In the genomic region with DNA sequence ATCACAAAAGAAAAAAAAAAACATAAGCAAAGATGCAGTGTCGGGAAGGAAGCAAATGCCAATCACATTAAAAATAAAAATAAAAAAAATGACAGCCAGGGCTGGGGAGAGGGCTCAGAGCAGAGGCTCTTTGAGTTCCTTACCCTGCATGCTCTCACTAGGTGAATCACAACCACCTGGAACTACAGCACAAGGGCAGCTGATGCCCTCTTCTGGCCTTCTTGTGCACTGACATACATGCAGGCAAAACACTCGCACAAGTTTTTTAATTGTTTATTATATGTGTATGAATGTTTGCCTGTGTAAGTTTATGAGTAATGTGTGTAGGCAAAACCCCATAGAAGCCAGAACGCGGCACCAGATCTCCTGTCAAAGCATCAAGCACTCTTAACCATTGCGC, we compare ENCODE assay signal across 11 mouse cellular contexts. TPM values are rescaled to one million over a fixed set of nuclear protein-coding genes. Genes with fewer than 3 reads are reported as not detected.
DNase-seq lines count a peak whose midpoint lies in the region; ATAC-seq and TF ChIP-seq lines count a peak whose summit lies in the region.
"Had no signal": no experiment of that assay in that cellular context is flagged by ENCODE, and none has a peak within 500 bp of the region (broad histone marks: within the 10 kb centered on the region; RNA-seq: fewer than 3 reads in every experiment).

No protein-coding gene starts in this region.

- no peak for TF ChIP-seq POLR2A in bone marrow, adult 2 months (IDR thresholded peaks at IDR 0.05; ENCODE audit: borderline replicate concordance, control insufficient read depth, low read depth, low read length)

- DNase-seq in forebrain, embryonic 14.5 days (ENCODE audit: low spot score): peak; percentile 47
- no peak for DNase-seq in forebrain, embryonic 11.5 days (ENCODE audit: low spot score)
- DNase-seq in 3T3-L1 (ENCODE audit: low read depth, low spot score): peak; percentile 42
- DNase-seq in lung, embryonic 14.5 days: peak; percentile 48
- DNase-seq in right cerebral cortex, adult 2 months (ENCODE audit: low spot score in 2 of 2): no peak
- DNase-seq in ovary, postnatal 36 days (ENCODE audit: low spot score): no peak

- H3K36me3 ChIP-seq in forebrain, embryonic 14.5 days (ENCODE audit: control insufficient read depth, insufficient read depth, low read length): peaks cover 41% of the 10 kb centered on the region
- H3K36me3 ChIP-seq in forebrain, embryonic 11.5 days (ENCODE audit: control insufficient read depth, insufficient read depth, low read length): no peaks in the 10 kb centered on the region
- H3K36me3 ChIP-seq in lung, embryonic 14.5 days (ENCODE audit: insufficient read depth): peaks cover 28% of the 10 kb centered on the region
- H3K36me3 ChIP-seq in neural tube, embryonic 15.5 days: peaks cover 36% of the 10 kb centered on the region

- no peak overlapping the region for H3K9ac ChIP-seq in forebrain, embryonic 14.5 days (ENCODE audit: low read length)
- no peak overlapping the region for H3K9ac ChIP-seq in forebrain, embryonic 11.5 days (ENCODE audit: low read length)
- H3K9ac ChIP-seq in lung, embryonic 14.5 days: no peak overlapping the region
- no peak overlapping the region for H3K9ac ChIP-seq in neural tube, embryonic 15.5 days (replicated peaks)
- H3K9ac ChIP-seq: hindbrain, embryonic 15.5 days had no signal

- no peaks in the 10 kb centered on the region for H3K9me3 ChIP-seq in forebrain, embryonic 14.5 days (replicated peaks; ENCODE audit: control insufficient read depth, low read length)
- H3K9me3 ChIP-seq in forebrain, embryonic 11.5 days (ENCODE audit: control insufficient read depth, low read length): no peaks in the 10 kb centered on the region
- no peaks in the 10 kb centered on the region for H3K9me3 ChIP-seq in lung, embryonic 14.5 days (ENCODE audit: low read depth, low read length)
- no peaks in the 10 kb centered on the region for H3K9me3 ChIP-seq in neural tube, embryonic 15.5 days (replicated peaks)
- H3K9me3 ChIP-seq: hindbrain, embryonic 15.5 days had no signal

- 71% methylated on average over 5 of the region's 5 CpGs for WGBS in forebrain, embryonic 14.5 days
- WGBS in forebrain, embryonic 11.5 days: 65% methylated on average over 5 of the region's 5 CpGs
- 66% methylated on average over 5 of the region's 5 CpGs for WGBS in bone marrow, adult 2 months
- 56% methylated on average over 5 of the region's 5 CpGs for WGBS in lung, embryonic 14.5 days
- 70% methylated on average over 5 of the region's 5 CpGs for WGBS in neural tube, embryonic 15.5 days

- ATAC-seq in forebrain, embryonic 14.5 days: no peak
- ATAC-seq in forebrain, embryonic 11.5 days (replicated peaks; ENCODE audit: low FRiP score): no peak
- ATAC-seq in lung, embryonic 14.5 days (ENCODE audit: insufficient read depth): no peak
- ATAC-seq in neural tube, embryonic 15.5 days (ENCODE audit: low FRiP score): no peak
- ATAC-seq: Patski had no signal

- H3K4me3 ChIP-seq in forebrain, embryonic 14.5 days (ENCODE audit: low read depth, low read length): no peak overlapping the region
- H3K4me3 ChIP-seq in forebrain, embryonic 11.5 days (ENCODE audit: low read depth, low read length): no peak overlapping the region
- H3K4me3 ChIP-seq in bone marrow, adult 2 months (replicated peaks; ENCODE audit: control insufficient read depth, low read depth, low read length): no peak overlapping the region
- H3K4me3 ChIP-seq in lung, embryonic 14.5 days (ENCODE audit: low read depth, low read length): no peak overlapping the region
- H3K4me3 ChIP-seq in neural tube, embryonic 15.5 days (replicated peaks): no peak overlapping the region
- H3K4me3 ChIP-seq: hindbrain, embryonic 15.5 days; myocyte had no signal

- H3K27ac ChIP-seq in forebrain, embryonic 14.5 days (ENCODE audit: low read depth, low read length): no peak overlapping the region
- no peak overlapping the region for H3K27ac ChIP-seq in forebrain, embryonic 11.5 days (ENCODE audit: low read depth, low read length)
- no peak overlapping the region for H3K27ac ChIP-seq in bone marrow, adult 2 months (ENCODE audit: control insufficient read depth, insufficient read depth, low read depth, low read length, poor library complexity)
- no peak overlapping the region for H3K27ac ChIP-seq in lung, embryonic 14.5 days (ENCODE audit: low read depth)
- no peak overlapping the region for H3K27ac ChIP-seq in neural tube, embryonic 15.5 days (replicated peaks)
- H3K27ac ChIP-seq: hindbrain, embryonic 15.5 days had no signal

- no peak overlapping the region for H3K4me2 ChIP-seq in forebrain, embryonic 14.5 days (ENCODE audit: low read length)
- no peak overlapping the region for H3K4me2 ChIP-seq in forebrain, embryonic 11.5 days (ENCODE audit: low read depth, low read length, severe bottlenecking)
- H3K4me2 ChIP-seq in lung, embryonic 14.5 days: no peak overlapping the region
- no peak overlapping the region for H3K4me2 ChIP-seq in neural tube, embryonic 15.5 days
- H3K4me2 ChIP-seq: hindbrain, embryonic 15.5 days had no signal

- TF ChIP-seq CTCF in bone marrow, adult 2 months (IDR thresholded peaks at IDR 0.05; ENCODE audit: control insufficient read depth, insufficient read depth, low read length): peak; percentile 86
- TF ChIP-seq CTCF in lung, embryonic 14.5 days (IDR thresholded peaks at IDR 0.05; ENCODE audit: low read depth): peak; percentile 68

- H3K4me1 ChIP-seq in forebrain, embryonic 14.5 days (ENCODE audit: control insufficient read depth, insufficient read depth, low read length): no peaks in the 10 kb centered on the region
- H3K4me1 ChIP-seq in forebrain, embryonic 11.5 days (replicated peaks; ENCODE audit: control insufficient read depth, insufficient read depth, low read length): 0 out of 2 replicates have a peak, but pooled peaks cover 2% of the 10 kb centered on the region
- H3K4me1 ChIP-seq in bone marrow, adult 2 months (ENCODE audit: control insufficient read depth, insufficient read depth, low read length): no peaks in the 10 kb centered on the region; the same call in 1 of the 2 replicates
- H3K4me1 ChIP-seq in lung, embryonic 14.5 days (ENCODE audit: insufficient read depth): no peaks in the 10 kb centered on the region
- H3K4me1 ChIP-seq in neural tube, embryonic 15.5 days: no peaks in the 10 kb centered on the region
- H3K4me1 ChIP-seq: hindbrain, embryonic 15.5 days had no signal

- no peaks in the 10 kb centered on the region for H3K27me3 ChIP-seq in forebrain, embryonic 14.5 days (replicated peaks; ENCODE audit: control insufficient read depth, insufficient read depth, low read length)
- no peaks in the 10 kb centered on the region for H3K27me3 ChIP-seq in forebrain, embryonic 11.5 days (ENCODE audit: control insufficient read depth, insufficient read depth, low read length)
- H3K27me3 ChIP-seq in lung, embryonic 14.5 days (ENCODE audit: insufficient read depth, low read length): no peaks in the 10 kb centered on the region
- H3K27me3 ChIP-seq in neural tube, embryonic 15.5 days (replicated peaks): no peaks in the 10 kb centered on the region
- H3K27me3 ChIP-seq: hindbrain, embryonic 15.5 days; Patski had no signal

RNA-seq across cellular contexts. Expression of gene Fuca1, which starts 11.3 kb away (rescaled TPM):
- polyA plus RNA-seq in forebrain, embryonic 14.5 days (2014; fragmentation: Nextera tagmentation; extraction: Ambion mirVana): 53.1 and 60.7 TPM in 2 replicates
- 42.3 and 49.2 TPM in 2 replicates for polyA plus RNA-seq in forebrain, embryonic 11.5 days (2014; fragmentation: Nextera tagmentation; extraction: Ambion mirVana)
- 57.7 and 172 TPM in 2 replicates for polyA plus RNA-seq in bone marrow, adult 2 months (2011; ENCODE audit: insufficient read depth, insufficient read length, low replicate concordance, missing spikeins)
- polyA plus RNA-seq in lung, embryonic 14.5 days (2014; fragmentation: Nextera tagmentation; extraction: Ambion mirVana): 65.1 and 72.7 TPM in 2 replicates
- polyA plus RNA-seq in neural tube, embryonic 15.5 days (2015; fragmentation: Nextera tagmentation; extraction: Ambion mirVana): 68.6 and 71.5 TPM in 2 replicates

RNA-seq across cellular contexts. Expression of gene Hmgcl, which starts 14.4 kb away (rescaled TPM):
- 70.4 and 71.0 TPM in 2 replicates for polyA plus RNA-seq in forebrain, embryonic 14.5 days (2014; fragmentation: Nextera tagmentation; extraction: Ambion mirVana)
- 55.9 and 59.9 TPM in 2 replicates for polyA plus RNA-seq in forebrain, embryonic 11.5 days (2014; fragmentation: Nextera tagmentation; extraction: Ambion mirVana)
- polyA plus RNA-seq in bone marrow, adult 2 months (2011; ENCODE audit: insufficient read depth, insufficient read length, low replicate concordance, missing spikeins): 39.0 and 65.5 TPM in 2 replicates
- 71.7 and 78.1 TPM in 2 replicates for polyA plus RNA-seq in lung, embryonic 14.5 days (2014; fragmentation: Nextera tagmentation; extraction: Ambion mirVana)
- 68.2 and 68.9 TPM in 2 replicates for polyA plus RNA-seq in neural tube, embryonic 15.5 days (2015; fragmentation: Nextera tagmentation; extraction: Ambion mirVana)

RNA-seq across cellular contexts. Expression of gene Gale, which starts 31.7 kb away (rescaled TPM):
- 32.9 and 35.7 TPM in 2 replicates for polyA plus RNA-seq in forebrain, embryonic 14.5 days (2014; fragmentation: Nextera tagmentation; extraction: Ambion mirVana)
- polyA plus RNA-seq in forebrain, embryonic 11.5 days (2014; fragmentation: Nextera tagmentation; extraction: Ambion mirVana): 29.9 and 32.5 TPM in 2 replicates
- polyA plus RNA-seq in bone marrow, adult 2 months (2011; ENCODE audit: insufficient read depth, insufficient read length, low replicate concordance, missing spikeins): 4.7 and 11.0 TPM in 2 replicates
- 27.0 and 30.3 TPM in 2 replicates for polyA plus RNA-seq in lung, embryonic 14.5 days (2014; fragmentation: Nextera tagmentation; extraction: Ambion mirVana)
- 47.7 and 53.5 TPM in 2 replicates for polyA plus RNA-seq in neural tube, embryonic 15.5 days (2015; fragmentation: Nextera tagmentation; extraction: Ambion mirVana)

RNA-seq across cellular contexts. Expression of gene Cnr2, which starts 36.6 kb away (rescaled TPM):
- polyA plus RNA-seq in forebrain, embryonic 14.5 days (2014; fragmentation: Nextera tagmentation; extraction: Ambion mirVana): 0.05 and 0.10 TPM in 2 replicates
- polyA plus RNA-seq in forebrain, embryonic 11.5 days (2014; fragmentation: Nextera tagmentation; extraction: Ambion mirVana): 0.13 and 0.17 TPM in 2 replicates
- 4.6 and 12.2 TPM in 2 replicates for polyA plus RNA-seq in bone marrow, adult 2 months (2011; ENCODE audit: insufficient read depth, insufficient read length, low replicate concordance, missing spikeins)
- 0.71 and 0.73 TPM in 2 replicates for polyA plus RNA-seq in lung, embryonic 14.5 days (2014; fragmentation: Nextera tagmentation; extraction: Ambion mirVana)
- polyA plus RNA-seq in neural tube, embryonic 15.5 days (2015; fragmentation: Nextera tagmentation; extraction: Ambion mirVana): 0.10 and 0.50 TPM in 2 replicates
- polyA plus RNA-seq: myocyte had no signal

RNA-seq across cellular contexts. Expression of gene Lypla2, which starts 40.6 kb away (rescaled TPM):
- polyA plus RNA-seq in forebrain, embryonic 14.5 days (2014; fragmentation: Nextera tagmentation; extraction: Ambion mirVana): 163 and 168 TPM in 2 replicates
- polyA plus RNA-seq in forebrain, embryonic 11.5 days (2014; fragmentation: Nextera tagmentation; extraction: Ambion mirVana): 169 and 178 TPM in 2 replicates
- polyA plus RNA-seq in bone marrow, adult 2 months (2011; ENCODE audit: insufficient read depth, insufficient read length, low replicate concordance, missing spikeins): 34.8 and 42.1 TPM in 2 replicates
- 117 and 132 TPM in 2 replicates for polyA plus RNA-seq in lung, embryonic 14.5 days (2014; fragmentation: Nextera tagmentation; extraction: Ambion mirVana)
- 200 and 211 TPM in 2 replicates for polyA plus RNA-seq in neural tube, embryonic 15.5 days (2015; fragmentation: Nextera tagmentation; extraction: Ambion mirVana)

Comparison
In these comparisons a context has a peak if more than half of its experiments do, and no peak if none do; other contexts are left out.
1. DNase-seq: peak in forebrain, embryonic 14.5 days (single experiment), 3T3-L1 (single experiment) and lung, embryonic 14.5 days (single experiment); none in forebrain, embryonic 11.5 days (single experiment), right cerebral cortex, adult 2 months (0 of 2) and ovary, postnatal 36 days (single experiment).